Mouse (Mus musculus): ENCODE data around the gene Ric8b. TPM values are rescaled to one million over a fixed set of nuclear protein-coding genes. Genes with fewer than 3 reads are reported as not detected.

Gene Ric8b
- polyA plus RNA-seq, 1 experiment from 2014 or later = 48.5 TPM

Other genes with a start within 250 kb of the Ric8b start
- 16.2 and 25.1 TPM in 2 replicates for gene Rfx4, start 161.6 kb upstream of the Ric8b start, polyA plus RNA-seq (2014; fragmentation: Nextera tagmentation; extraction: Ambion mirVana)
- gene Fhl4, start 184.9 kb downstream of the Ric8b start, polyA plus RNA-seq (2014; fragmentation: Nextera tagmentation; extraction: Ambion mirVana) = 2.7 and 3.0 TPM in 2 replicates
- gene Tmem263, start 185.0 kb downstream of the Ric8b start, polyA plus RNA-seq (2014; fragmentation: Nextera tagmentation; extraction: Ambion mirVana) = 41.2 and 50.6 TPM in 2 replicates
- 31.3 and 35.7 TPM in 2 replicates for gene Mterf2, start 210.4 kb downstream of the Ric8b start, polyA plus RNA-seq (2014; fragmentation: Nextera tagmentation; extraction: Ambion mirVana)